Mouse (Mus musculus) testis, adult 2 months (tissue): ENCODE results near the gene Poll.

Experiments
- CTCF ChIP-seq: fragments of 200-500 bp; IDR thresholded peaks from 2 replicates; pipeline ENCODE4 v1.5.1; 2012; ENCODE audit warnings: low read depth, mild to moderate bottlenecking, inconsistent platforms, low read length, moderate library complexity; ENCODE audit not compliant: control insufficient read depth, insufficient read depth, insufficient replicate concordance
- POLR2A ChIP-seq: fragments of 200-500 bp; IDR thresholded peaks from 2 replicates; pipeline ENCODE4 v1.6.1; 2012; ENCODE audit warnings: low read depth, mild to moderate bottlenecking, inconsistent platforms, low read length, moderate library complexity; ENCODE audit not compliant: control insufficient read depth

- TF ChIP-seq CTCF = no peak
- no peak for TF ChIP-seq POLR2A
Measured at GRCm38 (mm10) chr19:45608648-45609339, 48.5 kb upstream of the Poll start.
